Mouse (Mus musculus): ENCODE measurements at regions not wholly inside any gene's neighbourhood (a gene's known extent, or its start where the extent isn't known, plus 50 kb on each side); places are given as distances from the start of the nearest gene placed in this dataset.

GRCm38 (mm10) chr1:40907813-40908212 is 102.4 kb downstream of the Tmem182 start:
- in situ Hi-C loops (cut with MboI, MseI): no loop called here

GRCm38 (mm10) chr1:40913591-40913990 is 108.2 kb downstream of the Tmem182 start:
- in situ Hi-C loops (cut with MboI, MseI): no loop called here

- in situ Hi-C loops (cut with MboI, MseI): no loop called here
Observed at GRCm38 (mm10) chr1:40924271-40924670, 118.9 kb downstream of the Tmem182 start.

GRCm38 (mm10) chr1:40924780-40925179 is 119.4 kb downstream of the Tmem182 start:
- in situ Hi-C loops (cut with MboI, MseI): no loop called here

GRCm38 (mm10) chr1:40931374-40931773 is 126.0 kb downstream of the Tmem182 start:
- in situ Hi-C loops (cut with MboI, MseI): no loop called here

GRCm38 (mm10) chr1:40936729-40937128 is 131.3 kb downstream of the Tmem182 start:
- in situ Hi-C loops (cut with MboI, MseI): no loop called here

GRCm38 (mm10) chr1:40942751-40943150 is 137.3 kb downstream of the Tmem182 start:
- in situ Hi-C loops (cut with MboI, MseI): no loop called here

GRCm38 (mm10) chr1:40943165-40943564 is 137.8 kb downstream of the Tmem182 start:
- in situ Hi-C loops (cut with MboI, MseI): no loop called here

- in situ Hi-C loops (cut with MboI, MseI): no loop called here
Observed at GRCm38 (mm10) chr1:40950641-40951040, 145.2 kb downstream of the Tmem182 start.

- in situ Hi-C loops (cut with MboI, MseI): no loop called here
Observed at GRCm38 (mm10) chr1:40954720-40955163, 149.3 kb downstream of the Tmem182 start.

- in situ Hi-C loops (cut with MboI, MseI): no loop called here
Observed at GRCm38 (mm10) chr1:40967768-40968504, 162.5 kb downstream of the Tmem182 start.

- in situ Hi-C loops (cut with MboI, MseI): no loop called here
Observed at GRCm38 (mm10) chr1:40983762-40984161, 178.4 kb downstream of the Tmem182 start.

GRCm38 (mm10) chr1:40993327-40993726 is 187.9 kb downstream of the Tmem182 start:
- in situ Hi-C loops (cut with MboI, MseI): no loop called here

- in situ Hi-C loops (cut with MboI, MseI): no loop called here
Observed at GRCm38 (mm10) chr1:41001154-41001949, 196.0 kb downstream of the Tmem182 start.

GRCm38 (mm10) chr1:41002006-41002405 is 196.6 kb downstream of the Tmem182 start:
- in situ Hi-C loops (cut with MboI, MseI): no loop called here

- in situ Hi-C loops (cut with MboI, MseI): no loop called here
Observed at GRCm38 (mm10) chr1:41026943-41027342, 221.5 kb downstream of the Tmem182 start.

GRCm38 (mm10) chr1:41027540-41027978 is 222.2 kb downstream of the Tmem182 start:
- in situ Hi-C loops (cut with MboI, MseI): no loop called here

- in situ Hi-C loops (cut with MboI, MseI): no loop called here
Observed at GRCm38 (mm10) chr1:41028021-41028420, 222.6 kb downstream of the Tmem182 start.

GRCm38 (mm10) chr1:41035085-41035880 is 229.9 kb downstream of the Tmem182 start:
- in situ Hi-C loops (cut with MboI, MseI): no loop called here

GRCm38 (mm10) chr1:41036940-41037339 is 231.5 kb downstream of the Tmem182 start:
- in situ Hi-C loops (cut with MboI, MseI): no loop called here

- in situ Hi-C loops (cut with MboI, MseI): no loop called here
Observed at GRCm38 (mm10) chr1:41054426-41054955, 249.1 kb downstream of the Tmem182 start.

GRCm38 (mm10) chr1:41055761-41056160 is 250.4 kb downstream of the Tmem182 start:
- in situ Hi-C loops (cut with MboI, MseI): no loop called here
